Mouse (Mus musculus) right cerebral cortex, adult 2 months (tissue): ENCODE results near the gene Slc37a2.

Experiments used
- DNase-seq, 2 experiments: peaks; one replicate each; pipeline ENCODE4 v3.0.0; 2021 to 2022; ENCODE audit warnings: low spot score in 2 of 2

The Slc37a2 gene

DNA sequence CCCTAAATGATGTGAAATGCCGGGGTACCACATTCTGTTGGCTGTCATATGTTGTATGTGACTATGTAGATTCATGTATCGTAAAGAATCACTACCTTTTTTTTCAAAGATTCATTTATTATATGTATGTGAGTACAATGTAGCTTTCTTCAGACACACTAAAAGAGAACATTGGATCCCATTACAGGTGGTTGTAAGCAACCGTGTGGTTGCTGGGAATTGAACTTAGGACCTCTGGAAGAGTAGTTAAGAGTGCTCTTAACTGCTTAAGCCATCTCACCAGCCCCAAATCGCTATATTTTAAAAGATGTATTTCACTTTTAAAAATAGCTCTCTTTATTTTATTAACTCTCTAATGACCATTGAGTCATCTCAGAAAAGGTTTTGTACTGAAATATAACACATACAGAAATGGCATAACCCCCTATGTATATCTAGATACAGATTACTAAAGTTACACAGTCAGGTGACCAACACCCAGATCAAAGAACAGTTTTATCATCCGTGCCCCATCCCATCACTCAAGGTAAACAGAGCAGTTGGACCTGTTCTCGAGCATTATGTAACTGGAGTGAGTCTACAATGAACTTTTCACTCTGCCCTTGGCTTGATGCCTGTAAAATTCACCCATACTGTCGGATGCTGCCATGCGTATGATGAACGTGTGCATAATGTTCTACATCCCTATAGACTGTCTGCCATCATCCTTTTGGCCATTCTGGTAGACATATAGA lies 41.0 kb downstream of the Slc37a2 start:
- no peak for DNase-seq

DNA sequence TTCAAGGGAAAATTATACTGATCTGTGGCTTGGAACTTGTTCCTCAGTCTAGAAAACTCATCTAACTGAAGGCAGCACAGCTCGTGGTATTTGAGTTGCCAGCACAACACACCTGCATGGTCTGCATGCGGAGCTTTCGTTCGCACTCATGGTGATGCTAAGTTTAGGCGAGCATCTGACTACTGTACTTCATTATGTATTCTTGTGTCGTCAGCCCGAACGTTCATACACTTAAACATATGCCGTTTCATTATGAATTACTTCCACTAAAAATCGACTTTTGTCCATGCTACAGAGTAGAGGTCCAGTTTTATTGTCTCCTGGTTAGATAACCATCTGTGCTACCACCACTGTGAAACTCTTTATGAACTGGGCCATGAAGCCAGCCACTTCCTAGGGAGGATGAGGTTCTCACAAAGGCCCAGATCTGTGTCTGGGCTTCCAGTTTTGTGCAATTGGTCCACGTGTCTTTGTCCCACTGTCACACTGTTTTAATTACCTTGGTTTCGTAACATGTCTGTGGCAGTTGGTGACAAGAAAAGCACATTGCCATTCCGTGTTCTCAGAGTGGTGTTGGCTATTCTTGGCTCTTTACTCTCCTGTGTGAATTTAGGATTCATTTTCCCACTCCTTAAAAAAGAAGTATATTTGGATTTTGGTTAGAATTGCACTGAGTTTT lies 42.3 kb downstream of the Slc37a2 start:
- peak; percentile 23 to 59 for DNase-seq

DNA sequence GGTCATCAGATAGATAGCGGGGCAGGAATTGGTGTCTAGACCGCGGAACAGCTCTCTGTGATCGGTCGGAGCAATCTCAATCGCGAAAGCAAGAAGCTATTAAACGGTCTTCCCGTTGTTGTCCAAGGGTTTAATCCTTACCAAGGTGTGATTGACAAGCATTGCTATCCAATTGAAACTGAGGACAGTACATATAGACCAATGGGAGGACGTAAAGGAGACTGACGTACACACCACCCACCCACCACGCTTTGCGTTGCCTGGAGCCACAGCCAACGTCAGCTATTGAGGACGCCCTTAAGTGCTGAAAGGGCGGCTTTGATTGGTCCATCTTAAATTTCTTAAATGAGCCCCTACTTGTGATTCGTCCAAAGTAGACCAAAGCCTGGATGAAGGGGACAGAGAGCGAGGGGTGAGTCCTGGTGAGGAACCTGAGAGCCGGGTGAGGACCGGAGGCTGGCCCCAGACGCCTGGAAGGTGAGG lies 47.6 kb downstream of the Slc37a2 start, which contains the start of gene Tmem218:
Tmem218 (plus strand) TSS at position 295 of the 483 bp plus-strand sequence.
- DNase-seq, result peak; percentile 95 to 97

DNA sequence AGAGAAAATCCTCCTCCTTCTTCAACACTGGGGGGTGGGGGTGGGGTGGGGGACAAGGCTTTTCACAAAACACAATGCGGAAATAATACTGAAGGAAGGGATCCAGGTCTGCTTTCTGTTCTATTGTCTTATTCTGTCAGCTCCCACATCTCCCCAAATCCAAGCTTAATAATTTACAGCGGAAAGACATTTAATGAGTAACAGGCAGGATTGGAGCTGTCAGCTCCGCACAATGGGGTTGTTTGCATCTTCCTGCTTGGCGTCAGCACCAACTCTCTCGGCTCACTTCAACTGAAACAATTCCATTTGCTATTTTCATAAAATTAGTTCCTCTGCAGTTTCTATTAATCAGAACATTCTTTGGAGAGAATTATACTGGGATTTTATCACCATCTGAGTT lies 51.7 kb downstream of the Slc37a2 start:
- no peak for DNase-seq

DNA sequence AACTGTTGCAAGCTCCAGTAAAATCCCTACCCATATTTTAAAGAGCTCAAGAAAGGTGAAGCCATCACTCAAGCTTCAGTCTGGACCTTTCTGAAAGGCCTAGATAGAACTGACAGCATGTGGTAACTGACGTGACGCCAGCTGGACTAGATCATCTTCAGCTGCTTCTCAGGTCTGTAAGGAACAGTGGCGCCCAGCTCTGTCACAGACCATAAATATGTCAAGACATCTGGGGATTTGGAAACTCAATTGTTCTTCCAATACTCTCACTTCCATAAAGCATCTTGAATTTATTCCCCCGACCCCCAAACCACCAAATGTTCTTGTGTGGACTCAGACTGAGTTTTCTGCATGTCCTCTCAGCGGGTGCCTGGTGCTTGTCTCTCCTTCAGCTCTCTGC lies 55.1 kb downstream of the Slc37a2 start:
- DNase-seq, result no peak

DNA sequence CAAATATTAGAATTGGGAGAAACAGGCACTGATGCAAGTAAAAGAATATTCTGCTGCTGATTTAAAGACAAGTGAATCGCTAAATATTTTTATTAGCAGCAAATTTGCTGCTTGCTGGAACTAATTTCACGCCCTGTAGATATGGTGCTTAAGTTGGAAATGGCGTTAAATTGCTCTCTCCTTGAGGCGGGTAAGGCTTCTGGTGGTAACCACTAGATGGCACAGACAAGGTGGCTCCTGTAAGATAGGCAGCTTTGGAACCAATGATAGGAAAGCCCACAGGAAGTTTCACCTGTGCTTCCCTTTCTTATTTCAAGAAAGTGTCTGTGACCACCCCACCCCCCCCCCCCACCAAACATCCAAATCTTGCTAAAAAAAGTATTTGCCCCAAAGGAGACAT lies 58.5 kb downstream of the Slc37a2 start:
- no peak for DNase-seq

DNA sequence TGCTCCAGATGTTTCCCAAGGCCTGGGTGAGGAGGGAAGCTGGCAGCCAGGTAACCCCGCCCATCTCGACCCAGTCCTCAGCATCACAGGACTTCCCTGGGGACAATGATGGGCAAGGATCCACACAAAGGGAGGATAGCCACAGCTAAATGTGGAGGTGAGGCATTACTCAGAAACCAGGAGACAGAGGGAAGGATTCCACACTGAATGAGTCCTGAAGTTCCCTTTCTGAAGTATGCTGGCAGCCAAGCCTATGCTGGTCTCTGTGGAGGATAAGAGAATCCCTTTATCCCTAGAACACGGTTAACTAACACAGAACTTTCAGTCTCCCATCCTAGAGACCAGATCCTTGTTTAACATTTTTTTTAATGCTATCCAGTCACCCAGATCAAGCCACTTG lies 67.5 kb downstream of the Slc37a2 start:
- no peak for DNase-seq

DNA sequence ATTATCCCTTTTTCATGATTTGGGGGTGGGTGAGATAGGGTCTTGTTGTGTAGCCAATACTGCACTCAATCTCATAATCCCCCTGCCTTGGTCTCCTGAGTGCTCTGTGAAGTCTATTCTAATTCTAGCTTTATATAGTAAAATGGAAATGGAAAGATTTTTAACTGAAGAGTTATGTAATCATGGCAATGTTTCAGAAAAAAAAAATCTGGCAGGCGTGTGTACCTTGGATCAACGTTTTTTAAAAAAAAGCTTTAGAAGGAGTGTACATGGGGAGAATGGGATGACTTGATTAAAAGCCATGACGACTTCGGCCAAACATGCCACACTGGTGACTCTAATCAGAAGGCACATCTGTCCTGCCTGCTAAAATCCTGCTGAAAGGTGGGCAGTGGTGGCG lies 68.1 kb downstream of the Slc37a2 start:
- DNase-seq, result no peak

DNA sequence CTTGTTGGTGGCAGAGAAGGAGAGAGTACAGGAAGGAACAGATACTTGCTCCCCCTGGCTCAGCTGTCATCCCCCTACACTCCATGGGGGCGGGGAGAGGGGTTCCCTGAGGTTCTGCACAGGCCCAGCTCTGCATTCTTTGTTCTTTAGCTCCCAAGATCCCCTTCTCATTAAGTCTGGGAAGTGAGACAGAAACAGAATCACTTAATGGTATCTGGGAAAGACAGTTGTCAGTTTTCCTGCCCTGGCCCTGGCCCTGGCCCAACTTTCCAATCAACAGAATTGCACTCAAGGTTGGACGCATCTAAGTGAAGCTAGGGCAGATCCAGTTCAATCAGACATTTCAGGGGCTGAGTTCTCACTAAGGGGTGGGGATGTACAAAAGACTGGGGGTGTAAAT lies 72.4 kb downstream of the Slc37a2 start:
- DNase-seq, result no peak

DNA sequence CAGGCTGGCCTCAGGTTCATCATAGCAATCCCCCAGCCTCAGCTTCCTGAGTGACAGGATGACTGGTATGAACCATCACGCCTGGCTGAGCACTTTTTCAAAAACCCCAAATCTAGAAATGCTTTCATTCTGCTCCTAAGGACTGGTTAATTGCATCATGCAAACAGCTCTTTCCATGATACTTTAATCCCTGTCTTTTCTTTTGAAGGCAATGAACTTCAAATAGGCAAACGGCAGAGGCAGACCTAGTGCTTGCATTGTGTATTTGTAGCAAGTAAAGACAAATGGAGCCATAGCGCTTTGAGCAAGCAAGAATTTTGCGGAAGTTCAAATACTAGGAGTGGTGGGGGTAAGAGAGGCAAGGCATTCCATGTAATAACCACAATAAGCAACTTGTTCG lies 73.9 kb downstream of the Slc37a2 start:
- no peak for DNase-seq

DNA sequence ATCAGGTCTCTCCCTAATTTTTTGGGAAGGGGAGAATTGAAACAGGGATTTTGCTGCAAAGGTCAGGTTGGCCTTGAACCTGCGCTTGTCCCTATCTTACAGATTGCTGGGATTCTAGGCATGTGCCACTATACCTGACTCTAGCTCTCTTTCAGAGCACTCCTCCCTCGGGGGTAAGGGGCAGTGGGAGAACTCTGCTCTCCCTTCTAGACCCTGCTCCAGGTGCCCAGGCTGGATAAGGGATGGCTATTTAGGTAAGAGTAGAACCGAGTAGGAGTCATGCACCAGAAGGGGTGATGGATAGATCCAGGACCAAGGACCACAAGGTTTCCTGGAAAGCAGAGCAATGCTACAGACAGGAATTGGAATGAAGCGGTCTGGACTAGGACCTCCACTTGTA lies 75.9 kb downstream of the Slc37a2 start:
- DNase-seq, result no peak

DNA sequence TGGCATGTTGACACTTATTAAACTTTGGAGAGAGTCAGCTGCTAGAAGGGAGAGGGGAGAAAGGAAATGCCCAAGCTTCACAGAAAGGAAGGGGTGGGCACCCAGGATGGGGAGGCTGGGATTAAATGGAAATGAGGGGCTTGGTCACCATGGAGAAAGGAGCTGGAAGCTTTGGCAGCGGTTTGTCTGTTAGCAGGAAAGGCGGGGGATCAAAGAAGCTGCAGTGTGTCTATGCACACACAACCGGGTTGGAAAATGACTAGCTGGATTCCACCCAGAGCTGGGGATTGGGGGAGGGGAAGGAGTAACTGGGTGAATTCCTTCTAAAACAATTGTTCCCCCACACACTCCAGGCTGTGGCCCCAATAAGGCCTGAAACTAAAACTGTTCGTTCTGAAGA lies 76.6 kb downstream of the Slc37a2 start:
- peak in 1 of 2 experiments; percentile 47 for DNase-seq
